ENCODE assay signal across 11 mouse cellular contexts in genomic region chr13:53001511-53001935, GRCm38 (mm10). TPM values are rescaled to one million over a fixed set of nuclear protein-coding genes. Genes with fewer than 3 reads are reported as not detected.
DNase-seq lines count a peak whose midpoint lies in the region; ATAC-seq lines count a peak whose summit lies in the region.
"Had no signal": no experiment of that assay in that cellular context is flagged by ENCODE, and none has a peak within 500 bp of the region (broad histone marks: within the 10 kb centered on the region; RNA-seq: fewer than 3 reads in every experiment).

No protein-coding gene starts in this region.

- H3K27ac ChIP-seq in intestine, embryonic 14.5 days (ENCODE audit: low read depth): no peak overlapping the region
- no peak overlapping the region for H3K27ac ChIP-seq in intestine, embryonic 16.5 days (ENCODE audit: low read length)
- H3K27ac ChIP-seq in midbrain, embryonic 14.5 days (replicated peaks; ENCODE audit: low read depth, low read length): no peak overlapping the region
- H3K27ac ChIP-seq: macrophage had no signal

- H3K9me3 ChIP-seq in intestine, embryonic 14.5 days (ENCODE audit: control insufficient read depth, low read length): no peaks in the 10 kb centered on the region
- H3K9me3 ChIP-seq in intestine, embryonic 16.5 days (ENCODE audit: control insufficient read depth, low read length): no peaks in the 10 kb centered on the region
- H3K9me3 ChIP-seq in midbrain, embryonic 14.5 days (ENCODE audit: control insufficient read depth, low read length): no peaks in the 10 kb centered on the region

- WGBS in intestine, embryonic 14.5 days: 47% methylated on average over 2 of the region's 2 CpGs
- WGBS in intestine, embryonic 16.5 days: 43% methylated on average over 2 of the region's 2 CpGs
- WGBS in midbrain, embryonic 14.5 days: 86% methylated on average over 2 of the region's 2 CpGs

- no peak overlapping the region for H3K4me3 ChIP-seq in intestine, embryonic 14.5 days (ENCODE audit: low read depth, low read length)
- H3K4me3 ChIP-seq in intestine, embryonic 16.5 days (ENCODE audit: low read length): no peak overlapping the region
- H3K4me3 ChIP-seq in midbrain, embryonic 14.5 days (replicated peaks; ENCODE audit: low read depth, low read length): no peak overlapping the region

- H3K27me3 ChIP-seq in intestine, embryonic 14.5 days (replicated peaks; ENCODE audit: control insufficient read depth, insufficient read depth, low read length): no peaks in the 10 kb centered on the region
- H3K27me3 ChIP-seq in intestine, embryonic 16.5 days (replicated peaks; ENCODE audit: control insufficient read depth, insufficient read depth, low read length): no peaks in the 10 kb centered on the region
- no peaks in the 10 kb centered on the region for H3K27me3 ChIP-seq in midbrain, embryonic 14.5 days (ENCODE audit: control insufficient read depth, insufficient read depth, low read length)

- intact Hi-C loops in heart, postnatal 10 days (cut with DNase I): no loop called here
- intact Hi-C loops in gastrocnemius, postnatal 36 days (cut with DNase I): no loop called here

- no peaks in the 10 kb centered on the region for H3K4me1 ChIP-seq in intestine, embryonic 14.5 days (replicated peaks; ENCODE audit: control insufficient read depth, insufficient read depth, low read length)
- H3K4me1 ChIP-seq in intestine, embryonic 16.5 days (ENCODE audit: control insufficient read depth, insufficient read depth, low read length): no peaks in the 10 kb centered on the region
- H3K4me1 ChIP-seq in midbrain, embryonic 14.5 days (ENCODE audit: control insufficient read depth, insufficient read depth, low read length): no peaks in the 10 kb centered on the region

- ATAC-seq in intestine, embryonic 14.5 days (replicated peaks; ENCODE audit: low FRiP score, low TSS enrichment, low read depth): 0 out of 2 replicates have a peak, but pooled peaks have one; percentile 36
- no peak for ATAC-seq in intestine, embryonic 16.5 days
- ATAC-seq in monocyte, adult 5-6 weeks (replicated peaks; ENCODE audit: insufficient number of reproducible peaks, low FRiP score, low TSS enrichment, poor library complexity, severe bottlenecking): peak; percentile 83
- no peak for ATAC-seq in midbrain, embryonic 14.5 days (ENCODE audit: low FRiP score, low TSS enrichment)

- H3K4me2 ChIP-seq in intestine, embryonic 14.5 days (ENCODE audit: low read length): no peak overlapping the region
- H3K4me2 ChIP-seq in intestine, embryonic 16.5 days (ENCODE audit: low read depth, low read length): no peak overlapping the region
- H3K4me2 ChIP-seq in midbrain, embryonic 14.5 days (ENCODE audit: low read length): no peak overlapping the region

- no peak for DNase-seq in intestine, embryonic 14.5 days (ENCODE audit: low spot score)
- DNase-seq in Muller cell, postnatal 12 days (ENCODE audit: inconsistent ontology term): peak; percentile 70
- peak; percentile 69 to 82 for DNase-seq in heart, postnatal 10 days
- no peak for DNase-seq in gastrocnemius, postnatal 36 days
- DNase-seq in midbrain, embryonic 14.5 days: no peak
- DNase-seq in embryo, embryonic 10 days (ENCODE audit: low spot score): no peak
- DNase-seq: kidney, adult 18-20 months; retina, postnatal 1 day had no signal

- no peaks in the 10 kb centered on the region for H3K36me3 ChIP-seq in intestine, embryonic 14.5 days (ENCODE audit: control insufficient read depth, insufficient read depth, low read length)
- H3K36me3 ChIP-seq in intestine, embryonic 16.5 days (ENCODE audit: control insufficient read depth, insufficient read depth, low read length): no peaks in the 10 kb centered on the region
- no peaks in the 10 kb centered on the region for H3K36me3 ChIP-seq in midbrain, embryonic 14.5 days (ENCODE audit: control insufficient read depth, insufficient read depth, low read length)

- no peak overlapping the region for H3K9ac ChIP-seq in intestine, embryonic 14.5 days (ENCODE audit: low read length)
- H3K9ac ChIP-seq in intestine, embryonic 16.5 days (ENCODE audit: low read depth, low read length): no peak overlapping the region
- H3K9ac ChIP-seq in midbrain, embryonic 14.5 days (replicated peaks; ENCODE audit: low read length): no peak overlapping the region

RNA-seq across cellular contexts. Expression of gene Nfil3, which starts 20.6 kb away (rescaled TPM):
- polyA plus RNA-seq in intestine, embryonic 14.5 days (2014; fragmentation: Nextera tagmentation; extraction: Ambion mirVana): 28.5 and 30.1 TPM in 2 replicates
- polyA plus RNA-seq in intestine, embryonic 16.5 days (2015; fragmentation: Nextera tagmentation; extraction: Ambion mirVana): 28.4 and 30.0 TPM in 2 replicates
- total RNA-seq in heart, postnatal 10 days (2021): 10 to 100 TPM; 27.3 to 27.9 TPM
- 97.8 to 144 TPM (median 137 TPM) in 3 replicates for total RNA-seq in monocyte, adult 5-6 weeks (2017)
- total RNA-seq in gastrocnemius, postnatal 36 days (2021): 10 to 100 TPM; 20.0 to 60.9 TPM
- polyA plus RNA-seq in midbrain, embryonic 14.5 days (2014; fragmentation: Nextera tagmentation; extraction: Ambion mirVana): 44.8 and 49.5 TPM in 2 replicates

Comparison
In these comparisons a context has a peak if more than half of its experiments do, and no peak if none do; other contexts are left out.
1. ATAC-seq: peak in intestine, embryonic 14.5 days (single experiment) and monocyte, adult 5-6 weeks (single experiment); none in intestine, embryonic 16.5 days (single experiment) and midbrain, embryonic 14.5 days (single experiment).
2. DNase-seq: peak in Muller cell, postnatal 12 days (single experiment) and heart, postnatal 10 days (2 of 2); none in intestine, embryonic 14.5 days (single experiment), gastrocnemius, postnatal 36 days (0 of 2), midbrain, embryonic 14.5 days (single experiment) and embryo, embryonic 10 days (single experiment).